Mouse (Mus musculus): ENCODE data around the gene Btbd35f21.
"Not testable (repeated sequence)": the region's sequence is repeated elsewhere in the genome, so short reads cannot be mapped to it uniquely, and the experiment has no call there.

Btbd35f21 gene

DNA sequence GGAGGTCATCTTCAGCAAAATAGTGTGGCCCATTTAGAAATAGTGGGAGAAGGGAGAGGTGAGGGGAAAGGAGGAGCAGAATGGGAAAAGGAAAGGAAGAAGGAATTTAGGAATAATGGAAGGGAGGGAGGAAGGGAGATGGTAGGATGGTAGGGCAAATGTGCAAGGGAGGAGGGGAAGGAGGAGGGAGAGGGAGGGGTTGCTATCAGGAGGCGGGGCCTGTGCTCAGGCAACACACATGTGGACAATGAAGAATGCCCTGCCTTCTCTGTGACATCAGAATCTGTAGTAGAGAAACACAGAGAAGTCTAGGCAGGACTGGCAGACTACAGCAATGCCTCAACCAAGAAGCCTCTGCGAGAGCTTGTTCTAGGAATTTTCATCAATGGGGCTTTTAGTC is at the start of gene Btbd35f21:
Gene Btbd35f21, plus strand, starts transcription at position 301 of the 400 bp plus-strand sequence.
- DNase-seq (ENCODE audit: low spot score in 2 of 2), result not testable (repeated sequence)
